Mouse (Mus musculus): Measurements from ENCODE around the gene Fzd1. TPM values are rescaled to one million over a fixed set of nuclear protein-coding genes. Genes with fewer than 3 reads are reported as not detected.

The Fzd1 gene
- not detected for polyA plus RNA-seq (2017; shearing (Covaris generic))

- no peak for ATAC-seq
Observed at GRCm38 (mm10) chr5:4757902-4758301, at the start of gene Fzd1. Fzd1 (minus strand) TSS chr5:4758035.

DNA sequence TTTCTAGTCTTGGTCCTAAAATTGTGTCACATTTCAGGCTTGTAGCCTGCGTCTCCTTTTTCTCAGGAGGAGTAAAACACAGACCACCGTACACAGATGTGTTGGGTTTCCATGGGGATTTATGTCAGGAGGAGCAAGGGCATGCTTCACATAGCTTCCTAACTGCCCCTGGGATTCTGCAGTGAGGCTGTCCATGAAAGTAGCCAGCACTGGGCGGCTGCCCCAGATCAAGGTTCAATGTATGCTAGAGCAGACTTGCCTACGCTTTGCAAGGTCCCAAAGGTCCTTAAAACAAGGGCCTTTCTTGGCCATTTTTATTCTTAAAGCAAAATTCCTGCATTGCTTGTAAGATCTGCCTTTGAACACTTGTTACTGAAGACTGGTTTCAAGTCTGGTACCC lies 47.4 kb upstream of the Fzd1 start:
- no peak for ATAC-seq

DNA sequence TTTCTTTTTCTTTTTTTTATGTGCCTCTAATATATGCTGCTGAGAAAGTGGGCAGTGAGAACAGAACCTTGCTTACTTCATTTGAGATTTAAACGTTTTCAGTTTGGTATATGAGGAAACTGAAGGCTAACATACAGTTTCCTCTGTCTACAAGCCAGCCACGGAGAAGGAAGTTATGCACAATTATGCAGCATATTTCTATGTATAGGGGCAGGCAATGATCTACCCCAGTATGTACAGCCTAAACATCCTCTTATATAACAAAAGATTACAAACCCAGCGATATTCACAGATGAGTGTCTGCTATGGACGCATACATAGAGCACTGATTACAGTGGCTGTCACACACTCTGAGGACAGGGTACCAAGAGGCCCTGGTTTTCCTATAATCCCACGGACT lies 45.9 kb upstream of the Fzd1 start:
- no peak for ATAC-seq

DNA sequence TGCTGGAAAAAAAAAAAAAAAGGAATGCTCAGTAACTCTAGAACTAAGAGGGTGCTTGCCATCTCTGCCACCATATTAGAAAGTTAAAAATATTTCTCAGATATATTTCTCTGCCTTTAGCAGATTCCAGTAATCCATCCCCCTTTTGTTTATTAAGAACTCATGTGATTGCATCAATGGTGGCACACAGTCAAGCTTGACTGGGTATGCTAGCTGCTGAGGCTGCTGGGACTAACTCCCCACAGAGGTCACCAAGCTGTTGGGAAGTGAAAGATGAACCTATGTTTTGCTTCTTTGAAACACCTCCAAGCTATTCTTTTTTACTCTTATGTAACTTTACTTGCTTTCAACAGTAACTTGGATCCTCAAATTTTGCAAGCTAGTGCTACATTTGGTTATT lies 44.1 kb upstream of the Fzd1 start:
- ATAC-seq: no peak

- no peak for ATAC-seq
Observed at GRCm38 (mm10) chr5:4801096-4801850, 43.4 kb upstream of the Fzd1 start.

DNA sequence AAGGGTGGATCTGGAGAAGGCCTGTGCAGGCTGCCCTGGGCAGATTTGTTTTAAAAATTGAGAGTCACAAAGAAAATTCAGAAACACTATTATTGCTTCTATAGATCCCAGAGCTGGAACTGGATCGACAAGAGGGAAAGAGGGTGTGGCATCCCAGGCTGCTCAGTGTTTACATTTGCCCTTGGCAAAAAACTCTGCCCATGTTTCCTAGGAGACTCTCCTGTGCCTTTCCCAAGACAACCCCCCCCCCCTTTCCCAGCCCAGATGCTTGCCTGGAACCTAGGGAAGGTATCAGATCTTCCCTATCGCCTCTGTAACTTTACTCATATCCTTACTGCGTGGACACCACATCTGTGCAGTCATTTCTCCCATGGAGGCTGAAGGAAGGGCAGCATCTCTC lies 33.4 kb upstream of the Fzd1 start:
- ATAC-seq: no peak

DNA sequence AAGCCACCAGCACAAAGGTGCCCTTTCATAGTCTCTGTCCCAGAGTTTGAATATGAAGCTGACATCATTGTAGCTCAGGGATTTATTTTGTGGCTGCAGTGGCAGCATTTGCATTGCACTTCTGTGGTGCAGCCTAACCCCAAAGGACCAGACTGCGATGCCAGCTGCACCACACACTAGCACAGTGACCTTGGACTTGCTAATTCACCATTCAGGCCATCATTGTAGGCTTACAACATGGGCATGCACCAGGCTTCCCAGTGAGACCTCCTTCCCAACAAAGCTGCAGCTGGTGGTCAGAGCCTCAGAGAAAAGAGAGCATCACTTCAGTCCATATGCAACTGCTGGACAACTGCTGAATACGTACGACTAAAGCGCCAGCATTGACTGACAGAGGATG lies 32.4 kb upstream of the Fzd1 start:
- no peak for ATAC-seq

DNA sequence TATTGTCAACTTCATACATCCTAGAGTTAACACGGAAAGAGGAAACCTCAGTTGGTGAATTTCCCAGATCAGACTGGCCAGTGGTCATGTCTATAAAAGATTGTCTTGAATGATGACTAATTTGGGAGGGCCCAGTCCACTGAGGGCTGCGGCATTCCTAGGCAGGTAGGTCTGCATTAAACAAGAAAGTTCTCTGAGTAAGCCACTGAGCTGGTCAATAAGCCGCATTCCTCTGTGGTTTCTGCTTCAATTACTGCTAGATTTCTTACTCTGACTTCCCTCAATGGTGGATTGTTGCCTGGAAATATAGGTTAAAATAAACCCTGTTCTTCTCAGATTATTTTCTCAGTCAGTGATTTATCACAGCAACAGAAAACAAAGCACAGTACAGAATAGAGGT lies 30.6 kb upstream of the Fzd1 start:
- ATAC-seq: no peak

GRCm38 (mm10) chr5:4786816-4787215 lies 29.0 kb upstream of the Fzd1 start:
- no peak for ATAC-seq

DNA sequence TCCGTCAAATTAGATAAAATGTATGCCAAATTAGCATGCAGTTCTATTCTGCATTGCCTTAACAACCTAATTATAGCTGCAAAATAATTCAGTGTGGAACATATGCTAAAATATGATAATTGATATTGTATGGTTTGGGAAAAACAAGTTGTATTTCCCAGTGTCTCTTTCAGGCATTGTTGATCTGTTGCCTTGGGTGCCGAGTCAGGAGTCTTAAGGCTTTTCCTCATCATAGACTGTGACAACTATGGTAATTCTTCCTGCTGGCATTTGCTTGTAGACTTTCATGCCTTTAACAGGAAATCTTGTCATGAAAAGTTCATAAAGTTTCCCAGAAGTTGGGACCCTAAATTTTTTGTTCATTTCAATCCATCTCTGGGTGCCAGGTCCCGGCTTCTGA lies 20.4 kb upstream of the Fzd1 start:
- ATAC-seq: no peak

GRCm38 (mm10) chr5:4776495-4776894 lies 18.7 kb upstream of the Fzd1 start:
- no peak for ATAC-seq

DNA sequence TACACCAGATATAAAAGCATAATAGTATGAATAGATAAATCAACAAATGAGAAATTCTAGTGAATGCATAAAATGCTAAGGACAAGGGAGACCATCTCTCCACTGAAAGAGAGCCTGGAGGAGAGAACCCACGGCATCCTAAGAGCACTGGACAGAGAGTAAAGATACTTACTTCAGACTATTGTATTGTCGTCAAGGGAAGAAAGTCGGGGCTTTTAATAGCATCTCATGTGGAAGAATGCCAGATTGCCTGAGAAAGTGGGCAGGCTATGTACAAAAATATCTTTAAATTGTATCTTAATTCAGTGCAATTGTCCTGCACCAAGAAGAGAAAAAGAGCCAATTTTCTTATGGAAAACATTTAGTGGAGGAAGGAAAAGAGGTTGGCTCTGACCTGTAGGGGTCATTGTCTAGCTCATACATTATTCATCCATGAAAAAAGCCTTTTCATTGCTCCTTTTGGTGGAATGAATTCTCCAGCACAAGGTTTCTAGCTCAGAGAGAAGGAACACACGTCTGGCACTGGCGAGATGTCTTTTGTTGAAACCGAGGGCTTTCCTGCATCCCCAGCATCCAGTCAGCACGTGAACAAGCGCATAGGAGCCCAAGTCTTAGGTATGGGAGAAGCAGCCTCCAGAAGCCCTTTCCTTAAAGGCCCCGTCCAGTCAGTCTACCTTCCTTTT lies 15.4 kb upstream of the Fzd1 start:
- no peak for ATAC-seq

- no peak for ATAC-seq
Observed at GRCm38 (mm10) chr5:4770609-4771008, 12.8 kb upstream of the Fzd1 start.

GRCm38 (mm10) chr5:4767896-4768295 lies 10.1 kb upstream of the Fzd1 start:
- no peak for ATAC-seq

DNA sequence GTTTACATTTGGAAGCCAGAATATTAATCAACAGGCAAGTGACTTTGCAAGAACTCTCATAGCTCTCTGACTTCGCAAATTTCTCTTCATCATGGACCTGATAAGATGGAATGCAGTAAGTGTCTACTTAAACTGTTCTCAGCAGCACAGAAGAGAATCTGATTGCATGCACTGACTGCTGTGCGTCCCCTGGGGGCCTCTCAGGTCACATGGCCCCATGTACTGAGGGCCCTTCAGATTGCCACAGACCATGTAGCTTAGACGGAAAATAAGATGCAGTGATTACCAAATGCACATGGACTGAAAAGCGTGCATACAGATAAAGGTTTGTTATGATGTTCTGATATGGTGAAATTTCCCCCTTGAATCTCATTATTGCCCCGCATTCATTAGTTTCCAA lies 8.9 kb upstream of the Fzd1 start:
- no peak for ATAC-seq

DNA sequence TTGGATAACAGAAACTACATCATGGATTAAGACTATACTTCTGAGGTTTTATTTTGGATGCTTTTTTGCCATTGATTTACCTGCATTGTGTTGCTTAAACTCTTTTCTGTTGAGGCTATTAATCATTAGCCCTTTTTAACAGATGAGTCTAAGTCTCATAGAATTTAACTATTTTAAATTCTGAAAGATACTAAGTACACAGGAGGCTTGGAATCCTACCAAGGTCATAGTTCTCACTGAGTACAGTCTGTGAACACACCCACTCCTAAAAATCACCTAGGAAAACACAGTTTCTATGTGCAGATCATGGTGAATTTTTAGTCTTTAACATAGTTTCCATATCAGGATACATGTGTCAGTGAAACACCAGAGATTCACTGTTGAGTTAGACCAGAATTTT lies 4.1 kb upstream of the Fzd1 start:
- no peak for ATAC-seq

- ATAC-seq: no peak
Observed at GRCm38 (mm10) chr5:4758331-4759080, 671 bp upstream of the Fzd1 start.

DNA sequence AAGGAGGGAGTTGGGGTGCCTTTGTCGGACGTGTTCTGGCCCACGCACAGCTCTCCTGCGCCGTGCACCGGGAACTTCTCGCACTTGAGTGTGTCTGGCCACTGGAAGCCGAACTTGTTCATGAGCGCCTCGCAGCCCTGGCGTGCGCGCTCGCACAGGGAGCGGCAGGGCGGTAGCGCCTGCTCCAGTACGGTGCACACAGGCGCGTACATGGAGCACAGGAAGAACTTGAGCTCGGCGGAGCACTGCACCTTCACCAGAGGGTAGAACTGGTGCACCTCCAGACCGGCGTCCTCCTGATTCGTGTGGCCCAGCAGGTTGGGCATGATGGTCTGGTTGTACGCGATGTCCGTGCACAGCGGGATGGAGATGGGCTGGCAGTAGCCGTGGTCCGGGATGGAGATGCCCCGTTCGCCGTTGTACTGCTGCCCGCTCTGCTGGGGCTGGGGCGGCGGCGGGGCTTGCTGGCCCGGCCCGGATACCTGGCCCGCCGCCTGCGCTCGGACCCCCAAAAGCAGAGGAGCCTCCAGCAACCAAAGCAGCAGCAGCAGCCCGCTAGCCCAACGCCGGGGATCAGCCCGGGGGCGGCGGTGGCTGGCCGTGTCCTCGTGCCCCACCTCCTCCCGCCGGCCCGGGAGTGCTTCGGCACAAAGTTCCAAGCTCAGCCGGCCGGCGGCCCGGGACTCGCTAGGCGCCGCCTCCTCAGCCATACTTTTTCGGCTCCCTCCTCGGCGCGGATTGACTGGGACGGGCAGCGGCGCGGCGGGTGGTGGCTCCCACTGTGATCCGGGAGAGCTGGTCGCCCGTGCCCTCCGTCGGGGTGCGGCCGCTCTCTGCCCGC lies 744 bp downstream of the Fzd1 start:
- no peak for ATAC-seq

DNA sequence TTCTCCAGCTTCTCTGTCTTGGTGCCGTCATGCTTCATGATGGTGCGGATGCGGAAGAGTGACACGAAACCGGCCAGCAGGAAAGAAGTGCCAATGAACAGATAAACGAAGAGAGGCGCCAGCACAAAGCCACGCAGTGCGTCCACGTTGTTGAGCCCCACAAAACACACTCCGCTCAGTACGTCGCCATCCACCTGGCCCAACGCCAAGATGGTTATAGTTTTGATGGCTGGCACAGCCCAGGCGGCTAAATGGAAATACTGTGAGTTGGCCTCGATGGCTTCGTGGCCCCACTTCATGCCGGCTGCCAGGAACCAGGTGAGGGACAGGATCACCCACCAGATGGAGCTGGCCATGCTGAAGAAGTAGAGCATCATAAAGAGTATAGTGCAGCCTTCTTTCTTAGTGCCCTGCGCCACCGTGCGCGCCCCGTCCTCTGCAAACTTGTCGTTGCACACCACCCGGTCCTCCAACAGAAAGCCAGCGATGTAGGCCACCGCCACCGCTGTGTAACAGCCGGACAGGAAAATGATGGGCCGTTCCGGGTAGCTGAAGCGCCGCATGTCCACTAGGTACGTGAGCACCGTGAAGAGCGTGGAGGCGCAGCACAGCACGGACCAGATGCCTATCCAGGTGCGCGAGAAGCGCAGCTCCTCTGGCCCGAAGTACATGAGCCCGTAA lies 1.7 kb downstream of the Fzd1 start:
- ATAC-seq: no peak

DNA sequence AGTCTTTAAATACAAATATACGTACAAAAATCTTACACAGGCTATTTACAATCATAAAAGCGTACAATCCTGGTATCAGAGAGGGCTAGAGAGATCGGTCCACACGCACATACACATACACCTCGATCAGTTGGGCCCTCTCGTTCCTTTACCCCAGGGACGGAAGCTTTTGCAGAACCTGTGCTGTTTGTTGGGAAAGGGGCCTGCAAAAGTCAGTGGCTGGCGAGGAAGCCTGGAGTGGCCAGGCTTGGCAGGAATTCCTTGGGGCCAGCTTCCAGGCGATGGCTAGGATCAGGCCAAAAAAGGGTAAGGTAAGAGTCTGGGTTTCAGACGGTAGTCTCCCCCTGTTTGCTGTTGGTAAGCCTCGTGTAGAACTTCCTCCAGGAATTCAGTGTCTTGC lies 2.5 kb downstream of the Fzd1 start:
- ATAC-seq: no peak

DNA sequence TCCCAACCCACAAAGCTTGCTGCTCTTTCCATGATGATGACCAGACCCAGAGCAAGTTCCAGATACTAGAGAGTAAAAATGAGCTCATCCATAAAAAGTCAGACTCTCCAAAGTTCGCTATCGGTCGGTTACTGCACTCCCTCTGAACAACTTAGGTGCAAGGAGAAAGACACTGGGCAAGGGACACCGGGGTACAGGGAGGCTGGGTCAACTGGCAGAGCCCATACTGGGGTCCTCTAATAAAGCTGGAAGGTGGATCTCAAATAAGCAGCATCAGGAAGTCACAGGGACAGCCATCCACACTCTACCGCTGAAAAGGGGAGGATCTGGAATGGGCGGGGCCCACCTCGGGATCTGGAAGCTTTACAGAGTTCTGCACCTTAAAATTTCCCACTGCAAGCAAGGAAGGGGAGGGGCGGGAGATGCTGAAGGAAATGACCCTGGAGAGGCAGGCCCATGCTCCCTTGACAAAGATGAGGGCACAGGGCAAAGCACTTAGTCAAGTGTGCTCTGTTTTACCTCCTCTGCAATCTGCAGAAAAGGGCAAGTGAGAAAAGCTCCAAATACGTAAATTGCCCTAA lies 3.0 kb downstream of the Fzd1 start:
- ATAC-seq: no peak

- no peak for ATAC-seq
Observed at GRCm38 (mm10) chr5:4753161-4753560, 4.7 kb downstream of the Fzd1 start.
